Comparison of ENCODE assay signal across 33 mouse cellular contexts in genomic region chr5:36904131-36904530, GRCm38 (mm10). TPM values are rescaled to one million over a fixed set of nuclear protein-coding genes. Genes with fewer than 3 reads are reported as not detected.
DNase-seq lines count a peak whose midpoint lies in the region; ATAC-seq and TF ChIP-seq lines count a peak whose summit lies in the region.
"Had no signal": no experiment of that assay in that cellular context is flagged by ENCODE, and none has a peak within 500 bp of the region (broad histone marks: within the 10 kb centered on the region; RNA-seq: fewer than 3 reads in every experiment).

No protein-coding gene starts in this region.

- H3K4me1 ChIP-seq in hindbrain, embryonic 15.5 days (replicated peaks), result peaks cover 41% of the 10 kb centered on the region
- 0 out of 2 replicates have a peak, but pooled peaks cover 2% of the 10 kb centered on the region for H3K4me1 ChIP-seq in hindbrain, embryonic 11.5 days (replicated peaks; ENCODE audit: control insufficient read depth, insufficient read depth, low read length)
- peaks cover 12% of the 10 kb centered on the region for H3K4me1 ChIP-seq in midbrain, postnatal 0 days (ENCODE audit: insufficient read depth, low read length)
- peaks cover 5% of the 10 kb centered on the region; the same call in 1 of the 2 replicates for H3K4me1 ChIP-seq in midbrain, embryonic 16.5 days (ENCODE audit: control insufficient read depth, insufficient read depth, low read length)
- peaks cover 14% of the 10 kb centered on the region for H3K4me1 ChIP-seq in forebrain, embryonic 12.5 days
- H3K4me1 ChIP-seq: limb, embryonic 15.5 days; liver, embryonic 13.5 days had no signal

- no peaks in the 10 kb centered on the region for H3K9me3 ChIP-seq in hindbrain, embryonic 15.5 days
- H3K9me3 ChIP-seq in hindbrain, embryonic 11.5 days (ENCODE audit: control insufficient read depth, low read length), result no peaks in the 10 kb centered on the region
- H3K9me3 ChIP-seq in midbrain, postnatal 0 days (ENCODE audit: low read length), result no peaks in the 10 kb centered on the region
- H3K9me3 ChIP-seq in midbrain, embryonic 16.5 days (replicated peaks; ENCODE audit: control insufficient read depth, low read length, poor library complexity, severe bottlenecking), result no peaks in the 10 kb centered on the region
- H3K9me3 ChIP-seq in forebrain, embryonic 12.5 days, result no peaks in the 10 kb centered on the region
- H3K9me3 ChIP-seq: forebrain, embryonic 13.5 days; G1E; limb, embryonic 10.5 days; limb, embryonic 15.5 days; liver, embryonic 13.5 days; midbrain, embryonic 13.5 days; neural tube, embryonic 15.5 days; stomach, embryonic 15.5 days had no signal

- DNase-seq in hindbrain, embryonic 11.5 days (ENCODE audit: low spot score), result no peak
- DNase-seq in midbrain, postnatal 0 days (ENCODE audit: low spot score), result peak; percentile 75
- peak; percentile 91 for DNase-seq in cerebellum, adult 9-11 months
- no peak for DNase-seq in heart, postnatal 25 days (ENCODE audit: low spot score)
- no peak for DNase-seq in adrenal gland, postnatal 36 days
- DNase-seq: adrenal gland, adult 8-10 months; gastrocnemius, postnatal 14 days; heart, postnatal 14 days; kidney, adult 9 months; kidney, postnatal 14 days; liver, embryonic 13.5 days; lung, adult 18-20 months; lung, postnatal 4 days; retina, postnatal 1 day; right cerebral cortex, postnatal 25 days; thymus, postnatal 14 days had no signal

- no peak overlapping the region for H3K4me2 ChIP-seq in hindbrain, embryonic 15.5 days
- H3K4me2 ChIP-seq in hindbrain, embryonic 11.5 days (replicated peaks; ENCODE audit: low read depth, low read length), result no peak overlapping the region
- H3K4me2 ChIP-seq in midbrain, postnatal 0 days (ENCODE audit: low read depth, low read length, poor library complexity, severe bottlenecking), result no peak overlapping the region
- no peak overlapping the region for H3K4me2 ChIP-seq in midbrain, embryonic 16.5 days (ENCODE audit: low read length)
- H3K4me2 ChIP-seq in forebrain, embryonic 12.5 days, result no peak overlapping the region
- H3K4me2 ChIP-seq: forebrain, embryonic 13.5 days; hindbrain, embryonic 14.5 days; limb, embryonic 15.5 days; liver, embryonic 13.5 days; midbrain, embryonic 13.5 days; neural tube, embryonic 15.5 days; stomach, embryonic 15.5 days had no signal

- no peak for TF ChIP-seq CTCF in midbrain, postnatal 0 days (IDR thresholded peaks at IDR 0.05)

- H3K36me3 ChIP-seq in hindbrain, embryonic 15.5 days, result no peaks in the 10 kb centered on the region
- H3K36me3 ChIP-seq in hindbrain, embryonic 11.5 days (ENCODE audit: control insufficient read depth, insufficient read depth, low read length), result no peaks in the 10 kb centered on the region
- H3K36me3 ChIP-seq in midbrain, postnatal 0 days (ENCODE audit: insufficient read depth, low read length), result no peaks in the 10 kb centered on the region
- H3K36me3 ChIP-seq in midbrain, embryonic 16.5 days (ENCODE audit: control insufficient read depth, insufficient read depth, low read length), result no peaks in the 10 kb centered on the region
- H3K36me3 ChIP-seq in forebrain, embryonic 12.5 days (replicated peaks), result no peaks in the 10 kb centered on the region
- H3K36me3 ChIP-seq: G1E; limb, embryonic 10.5 days; limb, embryonic 15.5 days; liver, embryonic 13.5 days; midbrain, embryonic 13.5 days; neural tube, embryonic 15.5 days; stomach, embryonic 15.5 days had no signal

- intact Hi-C loops in heart, postnatal 25 days (cut with DNase I), result no loop called here

- peak overlapping the region; percentile 32 for H3K27ac ChIP-seq in hindbrain, embryonic 15.5 days (replicated peaks)
- no peak overlapping the region for H3K27ac ChIP-seq in hindbrain, embryonic 11.5 days (ENCODE audit: low read depth, low read length)
- H3K27ac ChIP-seq in midbrain, postnatal 0 days (ENCODE audit: low read depth, low read length), result no peak overlapping the region
- H3K27ac ChIP-seq in midbrain, embryonic 16.5 days (ENCODE audit: low read length), result no peak overlapping the region
- no peak overlapping the region for H3K27ac ChIP-seq in forebrain, embryonic 12.5 days
- H3K27ac ChIP-seq: forebrain, embryonic 13.5 days; hindbrain, embryonic 14.5 days; limb, embryonic 10.5 days; limb, embryonic 15.5 days; liver, embryonic 13.5 days; midbrain, embryonic 13.5 days; neural tube, embryonic 15.5 days; stomach, embryonic 15.5 days had no signal

- H3K4me3 ChIP-seq in hindbrain, embryonic 15.5 days, result no peak overlapping the region
- H3K4me3 ChIP-seq in hindbrain, embryonic 11.5 days (ENCODE audit: low read depth, low read length), result no peak overlapping the region
- no peak overlapping the region for H3K4me3 ChIP-seq in midbrain, postnatal 0 days (ENCODE audit: low read depth, low read length)
- no peak overlapping the region for H3K4me3 ChIP-seq in midbrain, embryonic 16.5 days (ENCODE audit: low read depth, low read length)
- H3K4me3 ChIP-seq in forebrain, embryonic 12.5 days (replicated peaks), result no peak overlapping the region
- H3K4me3 ChIP-seq: erythroblast, embryonic 14.5 days; forebrain, embryonic 13.5 days; limb, embryonic 10.5 days; limb, embryonic 15.5 days; liver, embryonic 13.5 days; midbrain, embryonic 13.5 days; neural tube, embryonic 15.5 days; stomach, embryonic 15.5 days had no signal

- no peaks in the 10 kb centered on the region for H3K27me3 ChIP-seq in hindbrain, embryonic 15.5 days
- no peaks in the 10 kb centered on the region for H3K27me3 ChIP-seq in hindbrain, embryonic 11.5 days (ENCODE audit: control insufficient read depth, insufficient read depth, low read length)
- no peaks in the 10 kb centered on the region for H3K27me3 ChIP-seq in midbrain, postnatal 0 days (ENCODE audit: insufficient read depth, low read length)
- no peaks in the 10 kb centered on the region for H3K27me3 ChIP-seq in midbrain, embryonic 16.5 days (ENCODE audit: control insufficient read depth, insufficient read depth, low read depth, low read length)
- no peaks in the 10 kb centered on the region; the same call in 1 of the 2 replicates for H3K27me3 ChIP-seq in forebrain, embryonic 12.5 days
- H3K27me3 ChIP-seq: limb, embryonic 15.5 days; liver, embryonic 13.5 days; midbrain, embryonic 13.5 days; neural tube, embryonic 15.5 days; stomach, embryonic 15.5 days had no signal

- H3K9ac ChIP-seq in hindbrain, embryonic 15.5 days, result no peak overlapping the region
- H3K9ac ChIP-seq in hindbrain, embryonic 11.5 days (ENCODE audit: low read depth, low read length), result no peak overlapping the region
- no peak overlapping the region for H3K9ac ChIP-seq in midbrain, postnatal 0 days (replicated peaks; ENCODE audit: low read length, poor library complexity, severe bottlenecking)
- H3K9ac ChIP-seq in midbrain, embryonic 16.5 days (ENCODE audit: low read depth, low read length), result no peak overlapping the region
- H3K9ac ChIP-seq in forebrain, embryonic 12.5 days, result no peak overlapping the region
- H3K9ac ChIP-seq: forebrain, embryonic 13.5 days; hindbrain, embryonic 14.5 days; limb, embryonic 15.5 days; liver, embryonic 13.5 days; midbrain, embryonic 13.5 days; neural tube, embryonic 15.5 days; stomach, embryonic 15.5 days had no signal

- WGBS in hindbrain, embryonic 15.5 days, result 52% methylated on average over 2 of the region's 2 CpGs
- WGBS in hindbrain, embryonic 11.5 days, result 80% methylated on average over 2 of the region's 2 CpGs
- 71% methylated on average over 2 of the region's 2 CpGs for WGBS in midbrain, postnatal 0 days
- WGBS in midbrain, embryonic 16.5 days, result 83% methylated on average over 2 of the region's 2 CpGs
- 88% methylated on average over 2 of the region's 2 CpGs for WGBS in forebrain, embryonic 12.5 days

- ATAC-seq in hindbrain, embryonic 15.5 days (ENCODE audit: low FRiP score, low read depth), result no peak
- no peak for ATAC-seq in hindbrain, embryonic 11.5 days (ENCODE audit: low FRiP score)
- ATAC-seq in midbrain, postnatal 0 days (ENCODE audit: low FRiP score), result no peak
- no peak for ATAC-seq in midbrain, embryonic 16.5 days
- no peak for ATAC-seq in forebrain, embryonic 12.5 days (ENCODE audit: low FRiP score)
- ATAC-seq: forebrain, embryonic 13.5 days; intestine, embryonic 16.5 days; lung, postnatal 0 days; midbrain, embryonic 13.5 days had no signal

RNA-seq across cellular contexts. Expression of gene Ppp2r2c, which starts 35.8 kb away (rescaled TPM):
- 63.0 and 72.5 TPM in 2 replicates for polyA plus RNA-seq in hindbrain, embryonic 15.5 days (2015; fragmentation: Nextera tagmentation; extraction: Ambion mirVana)
- polyA plus RNA-seq in hindbrain, embryonic 11.5 days (2014; fragmentation: Nextera tagmentation; extraction: Ambion mirVana), result 1.9 and 3.3 TPM in 2 replicates
- total RNA-seq in midbrain, postnatal 0 days (2014; rRNA removed), result 205 and 231 TPM in 2 replicates
- polyA plus RNA-seq in midbrain, postnatal 0 days (2015; fragmentation: Nextera tagmentation; extraction: Ambion mirVana), result 89.0 and 91.8 TPM in 2 replicates
- polyA plus RNA-seq in midbrain, embryonic 16.5 days (2015; fragmentation: Nextera tagmentation; extraction: Ambion mirVana), result 56.8 and 61.1 TPM in 2 replicates
- total RNA-seq in heart, postnatal 25 days (2021), result under 1 TPM; 0.17 to 0.18 TPM
- total RNA-seq in adrenal gland, postnatal 36 days (2021), result 1 to 10 TPM; 4.0 to 6.6 TPM
- 3.8 and 4.8 TPM in 2 replicates for polyA plus RNA-seq in forebrain, embryonic 12.5 days (2016; fragmentation: Nextera tagmentation; extraction: Ambion mirVana)
- total RNA-seq: granulocyte monocyte progenitor cell, adult 5-6 weeks; megakaryocyte-erythroid progenitor cell, adult 5-6 weeks had no signal
- polyA plus RNA-seq: erythroblast, embryonic 14.5 days; G1E; heart, embryonic 14.5 days; lung, postnatal 0 days had no signal

Comparison
In these comparisons a context has a peak if more than half of its experiments do, and no peak if none do; other contexts are left out.
1. RNA of gene Ppp2r2c, which starts 35.8 kb away (polyA plus RNA-seq): 89.0 to 91.8 TPM in midbrain, postnatal 0 days, 63.0 to 72.5 TPM in hindbrain, embryonic 15.5 days and 56.8 to 61.1 TPM in midbrain, embryonic 16.5 days; 3.8 to 4.8 TPM in forebrain, embryonic 12.5 days and 1.9 to 3.3 TPM in hindbrain, embryonic 11.5 days; every median in the first group is over 10 times any median in the second.
2. DNase-seq: peak in midbrain, postnatal 0 days (single experiment) and cerebellum, adult 9-11 months (single experiment); none in hindbrain, embryonic 11.5 days (single experiment), heart, postnatal 25 days (single experiment) and adrenal gland, postnatal 36 days (0 of 2).